Mouse (Mus musculus): ENCODE measurements around the gene Lsm8. TPM values are rescaled to one million over a fixed set of nuclear protein-coding genes. Genes with fewer than 3 reads are reported as not detected.

Gene Lsm8
- 0.08 and 31.9 TPM in 2 replicates for polyA plus RNA-seq (2012; ENCODE audit: low replicate concordance)

GRCm38 (mm10) chr6:18848051-18848701 lies at the start of gene Lsm8:
Lsm8 (plus strand) TSS chr6:18848579.

GRCm38 (mm10) chr6:18866018-18866417 lies 17.6 kb downstream of the Lsm8 start, which contains the start of gene Ankrd7:
Ankrd7 (plus strand) TSS chr6:18866318.

Other genes with a start within 250 kb of the Lsm8 start
- not detected in 2 replicates for gene Ankrd7, start 17.7 kb downstream of the Lsm8 start, polyA plus RNA-seq (2012; ENCODE audit: low replicate concordance)

Measured in leukemia stem cell, adult 10-12 weeks (primary cell).